ENCODE assay signal across 8 mouse cellular contexts in genomic region chr14:19976421-19977270, GRCm38 (mm10). TPM values are rescaled to one million over a fixed set of nuclear protein-coding genes. Genes with fewer than 3 reads are reported as not detected.
DNase-seq lines count a peak whose midpoint lies in the region; ATAC-seq and TF ChIP-seq lines count a peak whose summit lies in the region.

No protein-coding gene starts in this region.

- peaks cover 10 to 20% of the 10 kb centered on the region in 2 experiments for H3K4me1 ChIP-seq in MEL (ENCODE audit: control insufficient read depth in 1 of 2, insufficient read depth in 2 of 2, low read length in 2 of 2)
- H3K4me1 ChIP-seq in forebrain, embryonic 15.5 days: peaks cover 40% of the 10 kb centered on the region
- peaks cover 20% of the 10 kb centered on the region for H3K4me1 ChIP-seq in lung, embryonic 15.5 days
- H3K4me1 ChIP-seq in neural tube, embryonic 15.5 days: peaks cover 48% of the 10 kb centered on the region

- TF ChIP-seq CTCF in MEL (IDR thresholded peaks at IDR 0.05 in 2 of 3, conservative IDR thresholded peaks at IDR 0.05 in 1 of 3; ENCODE audit: control insufficient read depth in 1 of 3, insufficient read depth in 1 of 3, low read depth in 2 of 3, low read length in 3 of 3, poor library complexity in 1 of 3, severe bottlenecking in 1 of 3): no peak

- TF ChIP-seq POLR2A in MEL (IDR thresholded peaks at IDR 0.05; ENCODE audit: control insufficient read depth in 1 of 2, insufficient read depth in 1 of 2, low read depth in 1 of 2, low read length in 2 of 2, poor library complexity in 1 of 2): peak in 1 of 2 experiments; percentile 41; a peak in 1 of 4 replicates

- no peak overlapping the region for H3K27ac ChIP-seq in MEL (ENCODE audit: control insufficient read depth, low read depth, low read length)
- peak overlapping the region; percentile 97 for H3K27ac ChIP-seq in forebrain, embryonic 15.5 days (replicated peaks)
- peak overlapping the region; percentile 93 for H3K27ac ChIP-seq in lung, embryonic 15.5 days
- peak overlapping the region; percentile 95 for H3K27ac ChIP-seq in neural tube, embryonic 15.5 days (replicated peaks)

- peaks cover 0 to 15% of the 10 kb centered on the region in 2 experiments; a peak in 2 of 4 replicates for H3K36me3 ChIP-seq in MEL (ENCODE audit: control insufficient read depth in 1 of 2, insufficient read depth in 2 of 2, low read length in 2 of 2)
- no peaks in the 10 kb centered on the region for H3K36me3 ChIP-seq in forebrain, embryonic 15.5 days
- no peaks in the 10 kb centered on the region for H3K36me3 ChIP-seq in lung, embryonic 15.5 days
- no peaks in the 10 kb centered on the region for H3K36me3 ChIP-seq in neural tube, embryonic 15.5 days

- TF ChIP-seq EP300 in MEL (IDR thresholded peaks at IDR 0.05; ENCODE audit: low read depth in 1 of 2, low read length in 2 of 2): no peak

- under 1% methylated on average over 24 of the region's 24 CpGs for WGBS in forebrain, embryonic 15.5 days
- 1% methylated on average over 24 of the region's 24 CpGs for WGBS in lung, embryonic 15.5 days
- 2% methylated on average over 24 of the region's 24 CpGs for WGBS in neural tube, embryonic 15.5 days

- H3K79me2 ChIP-seq in MEL (ENCODE audit: control insufficient read depth, insufficient read depth, low read length, poor library complexity): peaks cover 1% of the 10 kb centered on the region

- intact Hi-C loops in heart, postnatal 25 days (cut with DNase I): loop anchor here (5.0 to 10.0 kb wide), 2 partner anchors 119 to 272 kb away; no protein-coding TSS in a partner anchor

- H3K27me3 ChIP-seq in MEL (ENCODE audit: control insufficient read depth in 1 of 2, insufficient read depth in 2 of 2, low read length in 2 of 2): no peaks in the 10 kb centered on the region
- no peaks in the 10 kb centered on the region for H3K27me3 ChIP-seq in forebrain, embryonic 15.5 days
- H3K27me3 ChIP-seq in lung, embryonic 15.5 days: no peaks in the 10 kb centered on the region
- H3K27me3 ChIP-seq in neural tube, embryonic 15.5 days (replicated peaks): no peaks in the 10 kb centered on the region

- ATAC-seq in forebrain, embryonic 15.5 days (replicated peaks): peak; percentile 95
- peak; percentile 98 for ATAC-seq in lung, embryonic 15.5 days (ENCODE audit: borderline replicate concordance, extremely low read depth, low FRiP score, low TSS enrichment)
- peak; percentile 92 for ATAC-seq in neural tube, embryonic 15.5 days (ENCODE audit: low FRiP score)

- no peak; the same call in 1 of the 2 replicates for TF ChIP-seq RAD21 in MEL (IDR thresholded peaks at IDR 0.05; ENCODE audit: low read depth, low read length)

- H3K9me3 ChIP-seq in MEL (replicated peaks; ENCODE audit: insufficient read depth, low read length): no peaks in the 10 kb centered on the region
- H3K9me3 ChIP-seq in forebrain, embryonic 15.5 days: no peaks in the 10 kb centered on the region
- no peaks in the 10 kb centered on the region for H3K9me3 ChIP-seq in lung, embryonic 15.5 days
- H3K9me3 ChIP-seq in neural tube, embryonic 15.5 days (replicated peaks): no peaks in the 10 kb centered on the region

- H3K4me2 ChIP-seq in forebrain, embryonic 15.5 days (replicated peaks): peak overlapping the region; percentile 54
- peak overlapping the region; percentile 81 for H3K4me2 ChIP-seq in lung, embryonic 15.5 days
- H3K4me2 ChIP-seq in neural tube, embryonic 15.5 days: peak overlapping the region; percentile 61

- peak; percentile 74 for DNase-seq in MEL (ENCODE audit: low read depth, low spot score)
- DNase-seq in c-Kit-positive CD71-positive TER-119-positive erythroid progenitor cells, embryonic 14.5 days (ENCODE audit: low spot score): peak; percentile 32
- peak; percentile 52 for DNase-seq in heart, postnatal 25 days (ENCODE audit: low spot score)
- DNase-seq in layer of hippocampus, adult 18-20 months (ENCODE audit: low spot score in 2 of 2): peak; percentile 66 to 75
- DNase-seq in thymus, adult 18-20 months: peak; percentile 21 to 33

- H3K4me3 ChIP-seq in MEL (ENCODE audit: control insufficient read depth in 1 of 2, insufficient read depth in 1 of 2, low read depth in 2 of 2, low read length in 2 of 2): peak overlapping the region; percentile 63 to 78
- H3K4me3 ChIP-seq in forebrain, embryonic 15.5 days: peak overlapping the region; percentile 71
- peak overlapping the region; percentile 58 for H3K4me3 ChIP-seq in lung, embryonic 15.5 days
- peak overlapping the region; percentile 56 for H3K4me3 ChIP-seq in neural tube, embryonic 15.5 days (replicated peaks)

- H3K9ac ChIP-seq in MEL (ENCODE audit: control insufficient read depth, low read depth, low read length, poor library complexity, severe bottlenecking): peak overlapping the region; percentile 62
- peak overlapping the region; percentile 87 for H3K9ac ChIP-seq in forebrain, embryonic 15.5 days (replicated peaks)
- peak overlapping the region; percentile 57 for H3K9ac ChIP-seq in lung, embryonic 15.5 days
- H3K9ac ChIP-seq in neural tube, embryonic 15.5 days (replicated peaks): peak overlapping the region; percentile 68

TF ChIP-seq in MEL, 35 proteins besides CTCF, POLR2A, EP300 and RAD21:
- 0 out of 2 replicates have a peak, but pooled peaks have one; percentile 6 for TF ChIP-seq RCOR1 (IDR thresholded peaks at IDR 0.05; ENCODE audit: low read depth, low read length)
- no peak for TF ChIP-seq TBP (IDR thresholded peaks at IDR 0.05; ENCODE audit: low read depth, low read length)
- no peak for TF ChIP-seq CHD2 (IDR thresholded peaks at IDR 0.05; ENCODE audit: low read length)
- no peak for TF ChIP-seq ETS1 (IDR thresholded peaks at IDR 0.05; ENCODE audit: low read depth, low read length)
- no peak for TF ChIP-seq USF1 (IDR thresholded peaks at IDR 0.05; ENCODE audit: low read depth, low read length)
- 0 out of 2 replicates have a peak, but pooled peaks have one; percentile 53 for TF ChIP-seq CHD1 (IDR thresholded peaks at IDR 0.05; ENCODE audit: low read depth, low read length)
- TF ChIP-seq MXI1 (IDR thresholded peaks at IDR 0.05; ENCODE audit: low read depth, low read length): peak; percentile 46
- TF ChIP-seq MYC (IDR thresholded peaks at IDR 0.05; ENCODE audit: low read depth, low read length): no peak

RNA-seq across cellular contexts. Expression of gene Gng2, which starts 0.8 kb away (rescaled TPM):
- 3.3 and 8.9 TPM in 2 replicates for total RNA-seq in MEL (2012; rRNA removed)
- 10 to 100 TPM in 1 of 2 experiments, not detected in 1; 17.2 TPM for polyA plus RNA-seq in MEL (2012; ENCODE audit: insufficient read depth in 1 of 2, insufficient read length in 2 of 2, low read depth in 1 of 2, low replicate concordance in 2 of 2, missing spikeins in 1 of 2)
- 456 and 468 TPM in 2 replicates for polyA plus RNA-seq in forebrain, embryonic 15.5 days (2015; fragmentation: Nextera tagmentation; extraction: Ambion mirVana)
- total RNA-seq in heart, postnatal 25 days (2021): 10 to 100 TPM; 15.8 to 16.7 TPM
- total RNA-seq in layer of hippocampus, adult 18-20 months (2021): 100 to 1,000 TPM; 285 to 288 TPM
- polyA plus RNA-seq in lung, embryonic 15.5 days (2015; fragmentation: Nextera tagmentation; extraction: Ambion mirVana): 71.5 and 73.0 TPM in 2 replicates
- polyA plus RNA-seq in neural tube, embryonic 15.5 days (2015; fragmentation: Nextera tagmentation; extraction: Ambion mirVana): 294 and 351 TPM in 2 replicates
